Mouse (Mus musculus) heart, postnatal 25 days (tissue): ENCODE data around the gene Asgr1. TPM values are rescaled to one million over a fixed set of nuclear protein-coding genes. Genes with fewer than 3 reads are reported as not detected.
"Not testable (repeated sequence)": the region's sequence is repeated elsewhere in the genome, so short reads cannot be mapped to it uniquely, and the experiment has no call there.

Experiments used
- DNase-seq: peaks from one replicate; pipeline ENCODE4 v3.0.0; 2022; ENCODE audit warnings: low spot score
- intact Hi-C: fragments of 180-260 bp; cut with DNase I; formaldehyde crosslinking; loops from one replicate; pipeline ENCODE4 v1.15.1; 2025
- total RNA-seq, 2 experiments: library from RNA; stranded (reverse); gene quantifications; 2 replicates each; pipeline ENCODE4 v1.2.3; 2021

Gene Asgr1
- total RNA-seq, 2 experiments from 2014 or later, result not detected

DNA sequence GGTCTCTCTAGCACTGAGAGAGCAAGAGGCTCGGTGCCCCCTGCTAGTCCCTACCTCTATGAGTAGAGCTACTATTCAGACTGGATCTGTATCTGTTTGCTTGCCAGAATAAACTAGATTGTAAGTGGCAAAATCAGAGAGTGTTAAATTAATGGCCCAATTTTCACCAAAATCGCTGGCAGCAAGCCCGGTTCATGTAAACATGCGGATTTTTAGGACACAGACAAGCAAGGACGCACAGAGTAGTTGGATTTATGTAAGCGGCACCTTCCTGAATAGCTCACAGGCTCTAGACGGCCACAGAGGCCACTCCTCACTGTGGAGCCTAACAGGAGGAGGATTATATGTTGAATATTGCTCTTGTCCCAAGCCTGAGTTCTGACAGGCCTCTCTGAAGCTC lies 729 bp upstream of the Asgr1 start:
- no peak for DNase-seq
- intact Hi-C loops, result loop anchor here (10.0 kb wide), 1 partner anchor 262 kb away; no protein-coding TSS in a partner anchor

DNA sequence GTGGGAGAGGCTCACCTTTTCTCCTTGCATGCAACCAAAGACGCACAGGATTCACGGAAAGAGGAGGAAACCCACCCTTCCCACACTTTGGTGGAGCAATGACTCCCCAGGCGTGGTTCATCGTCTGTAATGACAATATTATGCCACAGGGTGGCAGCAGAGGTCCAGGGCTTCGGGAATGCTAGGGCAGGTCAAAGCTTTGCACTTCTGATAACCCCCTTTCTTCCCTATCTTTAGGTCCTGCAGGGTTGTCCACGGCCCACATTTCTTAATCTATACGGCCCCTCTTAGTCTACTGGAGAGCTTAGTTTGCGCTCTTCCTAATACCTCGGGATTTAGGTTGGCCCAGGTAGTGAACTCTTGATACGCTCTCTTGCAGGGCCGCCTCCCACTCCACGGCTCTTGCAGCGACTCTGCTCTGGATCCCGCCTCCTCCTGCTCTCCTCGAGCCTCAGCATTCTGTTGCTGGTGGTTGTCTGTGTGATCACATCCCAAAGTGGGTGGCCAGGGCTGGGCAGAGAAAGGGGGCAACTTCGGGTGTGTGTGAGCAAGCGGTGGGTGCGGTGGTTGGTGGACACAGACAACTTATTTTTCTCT lies 1.8 kb downstream of the Asgr1 start:
- intact Hi-C loops, result loop anchor here (2.0 to 10.0 kb wide), 2 partner anchors 157 to 259 kb away; partner anchors contain the start of gene Slc16a11
- DNase-seq, result peak; percentile 39

DNA sequence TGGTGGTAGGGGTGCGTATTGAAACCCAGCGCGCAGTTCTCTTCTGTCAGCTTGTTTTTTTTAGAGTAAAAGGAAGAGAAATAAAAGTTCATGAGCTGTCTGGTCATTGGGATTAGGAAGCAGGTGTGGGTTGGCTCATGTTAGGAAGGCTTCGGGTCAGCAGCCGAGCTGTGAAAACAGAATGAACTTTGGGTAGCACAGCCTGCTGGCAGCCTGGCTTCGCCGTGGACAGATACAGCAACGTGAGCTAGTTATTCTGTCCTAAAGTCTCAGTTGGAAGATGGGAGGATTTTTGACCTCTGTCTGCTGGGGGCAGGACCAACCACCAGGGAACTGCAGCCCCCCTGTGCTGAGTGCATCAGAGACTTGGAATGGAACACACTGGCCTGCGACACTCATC lies 3.9 kb downstream of the Asgr1 start:
- intact Hi-C loops, result loop anchor here (10.0 kb wide), 1 partner anchor 257 kb away; no protein-coding TSS in a partner anchor
- no peak for DNase-seq

DNA sequence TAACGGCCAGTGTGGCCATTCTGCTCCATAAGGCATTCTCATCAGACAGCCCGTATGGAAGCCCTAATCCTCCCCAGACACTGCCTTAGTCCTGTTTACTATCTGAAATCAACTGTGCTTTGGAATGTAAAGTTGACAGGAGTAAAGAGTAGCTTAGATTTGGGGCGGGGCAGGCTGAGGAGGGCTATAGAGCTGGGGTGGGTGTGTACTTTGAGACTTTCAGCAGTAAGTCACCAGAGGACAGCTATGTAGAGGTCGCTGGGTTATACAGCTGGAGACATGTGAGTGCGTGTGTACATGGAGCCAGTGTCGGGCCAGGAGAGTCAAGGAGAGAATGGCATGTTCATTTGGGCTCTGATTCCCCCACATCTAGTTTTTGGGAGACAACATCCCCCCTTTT lies 6.0 kb downstream of the Asgr1 start:
- no peak for DNase-seq
- intact Hi-C loops, result loop anchor here (10.0 kb wide), 1 partner anchor 255 kb away; no protein-coding TSS in a partner anchor

DNA sequence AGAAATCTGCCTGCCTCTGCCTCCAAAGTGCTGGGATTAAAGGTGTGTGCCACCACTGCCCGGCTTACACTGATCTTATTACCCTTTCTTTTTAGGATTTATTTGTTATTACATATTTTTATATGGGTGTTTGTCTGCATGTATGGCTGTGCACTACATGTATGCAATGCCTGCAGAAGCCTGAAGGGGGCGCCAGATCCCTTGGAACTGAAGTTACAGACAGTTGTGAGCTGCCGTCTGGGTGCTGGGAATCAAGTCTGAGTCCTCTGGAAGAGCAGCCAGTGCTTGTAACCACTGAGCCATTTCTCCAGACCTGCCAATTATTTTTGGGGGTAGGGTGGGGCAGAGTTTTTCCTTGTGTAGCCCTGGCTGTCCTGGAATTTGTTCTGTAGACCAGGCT lies 9.2 kb downstream of the Asgr1 start:
- intact Hi-C loops, result no loop called here

DNA sequence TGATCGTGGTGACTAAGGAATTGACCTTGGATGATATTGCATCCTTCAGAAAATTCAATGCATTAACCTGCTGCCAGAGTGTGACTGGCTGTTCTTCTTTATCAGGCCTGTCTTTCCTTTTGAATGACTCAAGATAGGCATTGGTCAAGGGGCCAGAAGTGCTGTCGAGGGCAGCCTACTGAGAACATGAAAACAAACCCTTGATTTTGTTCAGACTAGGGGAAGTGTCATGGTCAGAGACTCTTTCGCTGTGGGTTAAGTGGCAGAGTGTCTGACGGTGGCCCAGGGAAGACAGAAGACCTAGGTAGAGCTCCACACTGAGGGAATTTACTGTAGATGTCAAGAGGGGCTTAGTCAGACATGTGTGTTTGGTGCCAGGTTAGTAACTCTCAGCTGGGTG lies 12.8 kb downstream of the Asgr1 start:
- no peak for DNase-seq
- intact Hi-C loops, result no loop called here

More for the DNA sequence above, 9.2 kb downstream of the Asgr1 start:
- DNase-seq, result no peak

DNA sequence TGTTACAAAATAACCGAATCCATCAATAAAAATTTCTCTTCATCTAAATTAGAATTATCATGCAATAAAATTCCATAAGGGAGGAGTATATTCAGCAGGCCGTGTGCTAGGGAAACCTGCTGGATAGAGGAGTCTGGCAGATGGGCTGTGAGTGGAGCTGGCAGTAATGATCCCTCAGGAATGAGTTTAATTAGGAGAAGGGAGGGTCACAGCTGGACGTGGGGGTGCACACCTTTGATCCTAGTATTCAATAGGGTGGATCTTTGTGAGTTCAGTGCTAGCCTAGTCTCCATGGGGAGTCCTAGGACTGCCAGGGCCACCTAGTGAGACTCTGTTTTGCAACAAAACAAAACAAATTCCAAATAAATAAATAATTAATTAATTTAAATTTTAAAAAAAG lies 14.4 kb downstream of the Asgr1 start:
- intact Hi-C loops, result no loop called here
- DNase-seq, result no peak

DNA sequence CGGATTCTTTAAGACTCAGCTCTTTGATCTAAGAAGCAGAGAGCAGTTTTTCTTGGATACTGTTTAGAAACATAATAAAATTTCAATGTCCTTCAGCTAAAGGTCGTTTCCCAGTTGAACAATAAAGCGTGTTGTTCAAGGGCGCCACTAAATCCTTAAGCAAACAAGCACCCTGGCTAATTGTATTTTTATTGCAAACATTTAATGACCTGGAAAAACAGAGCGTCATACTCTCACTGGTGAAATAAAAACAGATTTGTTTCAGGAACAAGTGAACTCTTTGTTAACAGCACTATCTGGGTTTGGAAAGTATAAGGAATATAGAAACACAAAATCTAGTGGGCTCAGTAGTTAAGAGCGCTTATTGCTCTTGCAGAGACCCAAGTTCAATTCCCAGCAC lies 16.2 kb downstream of the Asgr1 start:
- no peak for DNase-seq
- intact Hi-C loops, result no loop called here

DNA sequence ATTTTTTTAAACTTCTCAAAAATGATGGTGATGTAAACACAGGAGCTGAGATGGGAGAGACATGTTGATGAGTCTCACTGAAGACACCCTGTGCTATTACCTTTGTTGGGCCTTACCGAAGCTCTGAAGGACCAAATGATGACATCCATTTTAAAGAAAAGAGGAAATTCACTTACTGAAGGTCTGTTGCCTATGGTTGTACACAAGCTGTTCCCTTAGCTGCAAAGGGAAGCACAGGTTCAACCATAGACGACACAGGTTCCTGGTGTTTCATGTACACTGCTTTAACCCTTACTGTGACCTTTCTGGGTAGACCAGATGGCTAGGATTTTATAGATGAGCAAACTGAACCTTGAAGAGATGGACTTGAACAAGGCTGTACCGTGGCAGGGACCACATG lies 16.7 kb downstream of the Asgr1 start:
- DNase-seq, intact Hi-C loops: not testable (repeated sequence)

DNA sequence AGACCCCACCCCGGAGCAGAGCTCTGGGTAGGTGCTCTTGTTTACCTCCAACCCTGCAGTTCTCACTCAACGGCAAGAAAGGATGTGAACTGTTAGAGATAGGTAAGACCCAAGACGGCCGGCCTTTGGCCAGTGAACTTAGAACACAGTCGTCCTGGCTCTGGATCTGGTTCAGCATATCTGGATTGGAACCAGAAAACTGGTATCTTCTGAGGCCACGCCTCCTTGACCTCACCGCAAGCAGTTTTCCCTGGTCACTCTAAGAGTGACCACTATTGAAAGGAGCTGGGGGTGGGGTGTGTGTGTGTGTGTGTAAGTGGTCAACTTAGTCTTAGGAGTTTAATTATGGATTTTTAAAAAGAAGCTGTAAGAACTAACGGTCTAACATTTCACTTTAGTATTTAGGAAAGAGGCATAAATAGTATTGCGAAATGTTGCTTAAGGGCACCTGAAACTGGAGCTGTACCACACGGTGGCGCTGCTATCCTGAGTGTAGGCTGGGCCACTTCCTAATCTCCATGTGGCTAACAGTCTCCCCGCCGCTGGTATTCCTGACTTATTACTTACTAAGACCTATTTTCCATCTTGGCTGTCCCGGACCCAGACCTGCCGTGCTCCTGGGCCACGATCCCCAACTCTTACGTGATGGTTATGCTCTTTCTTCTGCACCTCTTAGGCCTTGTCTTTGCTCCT lies 20.6 kb downstream of the Asgr1 start:
- DNase-seq, result peak; percentile 37
- intact Hi-C loops, result loop anchor here (1.0 kb wide), 1 partner anchor 139 kb away; no protein-coding TSS in a partner anchor

DNA sequence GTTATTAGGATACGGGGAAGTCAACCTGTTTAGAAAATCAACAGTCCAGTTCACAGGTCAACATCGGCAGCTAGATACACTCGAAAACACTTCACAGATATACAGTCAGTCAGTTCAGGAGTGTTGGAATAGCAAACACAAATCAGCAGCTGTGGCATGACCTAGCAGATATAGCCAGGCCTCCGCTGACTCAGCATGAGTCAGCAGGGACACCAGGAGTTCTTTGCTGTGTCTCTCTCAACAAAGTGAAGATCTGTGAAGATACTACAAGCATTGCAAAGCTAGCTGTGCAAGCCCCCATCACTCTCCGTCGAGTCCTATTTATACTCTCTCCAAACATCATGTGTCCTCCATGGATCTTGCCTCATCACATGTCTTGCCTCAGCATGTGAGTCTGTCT lies 21.7 kb downstream of the Asgr1 start:
- no peak for DNase-seq
- intact Hi-C loops, result no loop called here

DNA sequence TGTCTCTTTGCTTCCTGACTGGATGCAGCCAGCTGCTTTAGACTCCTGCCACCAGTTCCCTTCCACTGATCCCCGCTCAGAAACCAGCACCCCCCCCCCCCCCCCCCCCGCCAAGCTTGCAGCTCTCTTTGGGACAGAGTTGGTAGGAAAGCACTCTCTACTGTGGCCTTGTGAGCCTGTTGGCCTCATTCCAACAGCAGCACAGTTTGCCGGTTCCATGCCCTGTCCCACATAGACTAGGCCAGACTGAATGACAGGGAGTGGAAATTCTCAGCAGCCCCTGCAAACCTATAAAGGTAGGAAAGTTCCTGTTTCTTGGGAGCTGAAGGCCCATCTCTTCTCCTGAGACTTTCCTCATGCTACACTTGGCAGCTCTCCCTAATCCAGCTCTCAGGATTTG lies 23.6 kb downstream of the Asgr1 start:
- no peak for DNase-seq
- intact Hi-C loops, result no loop called here

DNA sequence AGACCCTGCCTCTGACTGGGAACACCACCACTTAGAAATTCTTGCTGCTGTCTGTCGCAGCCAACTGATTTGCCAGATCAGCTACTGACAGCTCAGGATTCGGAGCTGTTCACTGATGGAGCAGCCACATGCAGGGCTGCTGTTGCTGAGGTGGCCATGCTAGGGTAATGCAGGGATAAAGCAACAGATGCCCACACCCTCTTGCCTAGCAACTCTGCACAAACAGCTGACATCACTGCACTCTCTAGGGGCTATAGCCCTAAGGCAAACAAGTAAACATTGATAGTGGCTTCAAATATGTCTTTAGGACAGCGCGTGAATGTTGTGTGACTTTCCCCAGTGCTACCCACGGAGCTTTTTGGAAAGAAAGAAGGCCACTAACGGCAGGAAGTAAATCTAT lies 25.3 kb downstream of the Asgr1 start:
- intact Hi-C loops, result no loop called here
- DNase-seq, result no peak

DNA sequence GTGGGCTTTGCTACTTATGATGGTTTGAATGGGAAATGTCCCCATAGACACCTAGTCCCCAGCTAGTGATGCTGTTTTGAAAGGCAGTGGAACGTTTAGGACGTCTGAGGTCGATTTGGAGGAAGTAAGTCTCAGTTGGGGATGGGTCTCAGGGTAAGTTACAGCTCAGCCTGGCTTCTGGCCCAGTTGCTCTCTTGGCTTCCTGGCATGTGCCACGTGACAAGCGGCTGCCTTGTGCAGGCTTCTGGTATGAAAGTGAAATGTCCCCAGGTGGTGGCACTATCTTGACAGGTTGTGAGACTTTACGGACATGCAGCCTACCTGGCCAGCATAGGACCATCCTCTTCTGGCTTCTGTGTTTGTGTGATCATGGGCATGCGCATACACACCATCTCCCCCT lies 26.0 kb downstream of the Asgr1 start:
- no peak for DNase-seq
- intact Hi-C loops, result no loop called here

DNA sequence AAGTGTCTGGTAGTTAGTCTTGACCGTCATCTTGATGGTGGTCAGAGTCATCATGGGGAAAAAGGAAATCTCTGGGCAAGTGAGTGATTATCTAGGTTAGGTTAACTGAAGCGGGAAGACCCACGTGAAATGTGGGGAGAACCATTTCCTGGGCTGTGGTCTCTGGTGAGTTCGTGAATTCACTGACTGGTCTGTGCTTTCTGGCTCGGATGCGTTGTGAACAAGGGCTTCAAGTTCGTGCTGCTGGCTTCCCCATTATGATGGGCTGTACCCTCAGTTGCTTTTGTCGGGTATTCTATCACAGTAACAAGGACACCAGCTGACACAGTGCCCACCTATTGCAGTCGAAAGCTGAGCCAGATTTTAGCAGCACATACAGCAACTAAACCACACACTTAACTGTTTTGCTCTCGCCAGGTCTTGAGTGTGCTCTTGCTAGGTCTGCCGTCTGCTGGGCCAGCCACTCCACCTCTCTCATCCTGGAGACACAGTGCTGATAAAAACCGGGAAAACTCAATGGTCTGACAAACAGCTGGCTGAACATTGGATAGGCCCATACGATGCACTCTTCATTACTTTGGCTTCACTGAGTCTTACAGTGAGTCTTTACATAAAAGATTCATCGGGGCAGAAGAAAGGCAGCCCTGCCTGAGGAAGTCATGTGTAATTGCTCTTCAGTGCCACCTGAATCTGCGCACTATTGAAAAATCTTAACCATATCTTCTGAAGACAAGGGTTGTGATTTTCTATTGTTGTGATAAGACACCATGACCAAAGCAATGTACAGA lies 27.1 kb downstream of the Asgr1 start:
- no peak for DNase-seq
- intact Hi-C loops, result no loop called here

DNA sequence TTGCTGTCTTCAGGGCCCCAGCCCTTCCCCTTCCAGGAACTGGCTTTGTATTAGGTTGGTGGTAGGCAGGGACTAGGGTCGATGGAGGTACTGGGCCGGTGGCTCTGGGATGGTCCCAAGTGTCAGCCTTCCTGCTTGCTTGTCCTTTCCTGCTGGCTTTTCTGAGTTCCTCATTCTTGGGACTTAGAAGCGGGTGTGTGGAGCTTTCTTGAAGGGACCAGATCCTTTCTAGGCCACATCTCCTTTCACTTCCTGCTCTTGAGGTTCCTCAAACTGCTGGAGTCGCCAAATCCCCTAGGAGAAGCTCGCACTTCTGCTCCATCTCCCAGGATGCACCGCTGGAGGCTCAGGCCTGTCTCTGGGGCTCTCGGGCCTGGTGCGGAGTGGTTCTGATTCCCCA lies 30.7 kb downstream of the Asgr1 start:
- intact Hi-C loops, result no loop called here
- peak; percentile 5 for DNase-seq

DNA sequence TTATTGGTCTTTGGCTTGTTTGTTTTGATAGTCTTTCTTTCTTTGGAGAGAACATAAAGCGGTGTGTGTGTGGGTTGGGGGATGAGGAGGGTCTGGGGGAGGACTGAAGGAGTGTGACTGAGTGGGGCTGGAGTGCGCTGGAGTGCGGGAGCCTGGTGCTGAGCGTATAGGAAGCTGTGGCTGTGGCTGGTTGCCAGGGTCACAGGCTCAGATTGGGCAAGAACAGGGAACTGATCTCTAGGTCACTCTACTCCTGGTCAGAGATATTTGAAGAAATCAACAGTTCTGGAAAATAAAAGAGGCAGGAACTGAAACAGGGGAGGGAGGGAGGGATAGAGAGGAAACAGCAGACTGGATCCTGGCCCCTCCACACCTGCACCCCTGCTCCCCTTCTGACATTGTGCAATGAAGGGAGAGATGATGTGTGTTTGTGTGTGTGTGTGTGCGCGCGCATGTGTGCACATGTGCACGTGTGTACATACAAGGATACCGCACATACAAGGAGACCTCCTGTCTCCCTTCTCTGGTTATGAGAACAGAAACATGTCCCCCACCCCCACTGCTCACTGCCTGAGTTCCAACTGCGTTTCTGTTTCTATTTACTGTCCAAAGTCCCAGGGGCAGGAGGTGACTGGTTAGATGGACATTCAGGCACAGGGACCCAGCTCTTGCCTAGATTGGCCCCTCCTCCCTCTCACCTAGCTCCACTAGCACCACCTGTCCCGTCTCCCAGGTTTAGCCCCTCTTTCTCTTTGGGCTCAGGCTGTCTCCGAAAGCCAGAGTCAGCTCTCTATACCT lies 38.3 kb downstream of the Asgr1 start, which contains the start of gene Asgr2:
Gene Asgr2 (plus strand): TSS at position 659 of the 798 bp plus-strand sequence.
- intact Hi-C loops, result no loop called here

DNA sequence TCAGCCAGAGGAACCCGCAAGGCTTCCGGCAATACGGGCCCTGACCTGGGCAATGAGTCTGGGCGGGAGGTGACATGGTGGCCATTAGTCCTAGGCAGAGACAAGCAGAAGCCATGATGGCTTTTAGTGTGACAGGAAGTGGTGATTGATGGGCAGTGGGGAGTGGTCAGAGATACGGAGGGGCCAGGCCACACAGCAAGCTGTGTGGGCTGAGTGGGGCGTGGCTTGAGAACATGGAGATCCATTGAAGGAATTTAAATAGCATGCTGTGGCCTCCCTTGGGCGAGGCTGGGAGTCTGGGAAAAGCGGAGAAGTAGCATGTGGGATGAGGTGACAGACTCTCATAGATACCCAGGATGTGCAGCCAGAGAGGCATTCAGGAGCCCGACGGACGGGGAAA lies 43.5 kb downstream of the Asgr1 start:
- intact Hi-C loops, result no loop called here
- DNase-seq, result no peak

More for the DNA sequence above, 38.3 kb downstream of the Asgr1 start, which contains the start of gene Asgr2:
- DNase-seq, result no peak

DNA sequence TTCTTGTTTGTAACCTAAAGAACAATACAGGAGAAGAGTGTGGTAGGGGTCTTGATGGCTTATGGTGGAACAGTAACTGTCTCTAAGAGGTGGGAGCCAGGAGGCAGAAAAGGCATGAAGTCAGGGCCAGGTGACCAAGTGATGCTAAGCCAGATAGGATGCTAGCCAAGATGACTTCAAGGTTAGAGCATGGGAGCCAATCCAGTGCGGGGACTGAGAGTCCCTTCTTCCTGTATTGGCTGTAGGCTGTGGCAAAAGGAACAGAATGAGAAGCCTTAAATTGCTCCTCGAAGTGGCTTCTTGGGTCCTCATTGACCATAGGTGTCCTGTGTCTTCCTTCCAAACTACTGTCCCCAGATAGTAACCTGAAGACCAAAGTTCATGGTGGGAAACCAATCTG lies 45.2 kb downstream of the Asgr1 start:
- intact Hi-C loops, result no loop called here
- DNase-seq, result no peak

DNA sequence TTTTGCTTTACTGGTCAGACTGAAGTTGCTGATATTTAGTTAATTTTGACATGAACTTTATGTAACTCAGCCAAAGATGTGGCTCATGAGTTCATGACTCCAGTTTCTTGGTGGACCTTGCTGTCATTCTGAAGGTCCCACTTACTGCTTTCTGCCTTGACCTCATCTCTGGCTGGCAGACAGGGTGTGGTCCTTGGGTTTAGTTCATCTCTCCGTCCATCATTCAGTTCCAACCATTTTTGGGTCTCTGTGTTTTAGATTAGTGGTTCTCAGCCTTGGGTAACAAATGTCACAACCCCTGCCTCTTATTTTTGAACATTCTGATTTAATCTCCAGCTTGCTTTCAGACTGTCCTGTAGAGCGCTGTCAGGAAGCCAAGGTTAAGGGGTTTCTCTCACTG lies 45.9 kb downstream of the Asgr1 start:
- DNase-seq, result no peak
- intact Hi-C loops, result no loop called here
